Mouse (Mus musculus) forebrain, embryonic 12.5 days (tissue): ENCODE data around the gene Lgals2. TPM values are rescaled to one million over a fixed set of nuclear protein-coding genes. Genes with fewer than 3 reads are reported as not detected.

Source experiments
- ATAC-seq: fragments of 200-750 bp; cut with Nextera tagmentation; 2 replicates; pipeline ENCODE4 v1.8.0; 2017; ENCODE audit warnings: moderate TSS enrichment; ENCODE audit not compliant: low FRiP score
- H3K27ac ChIP-seq: fragments of 300-500 bp; sonication (generic); 2 replicates; pipeline ENCODE4 v1.5.1; 2016; ENCODE audit warnings: mild to moderate bottlenecking
- H3K27me3 ChIP-seq: fragments of 300-500 bp; sonication (generic); 2 replicates; pipeline ENCODE4 v1.6.1; 2016; ENCODE audit warnings: mild to moderate bottlenecking
- H3K36me3 ChIP-seq: fragments of 300-500 bp; sonication (generic); replicated peaks from 2 replicates; pipeline ENCODE4 v1.6.1; 2016; ENCODE audit warnings: mild to moderate bottlenecking
- H3K4me1 ChIP-seq: fragments of 300-500 bp; sonication (generic); 2 replicates; pipeline ENCODE4 v1.6.1; 2016
- H3K4me2 ChIP-seq: fragments of 300-500 bp; sonication (generic); 2 replicates; pipeline ENCODE4 v1.6.1; 2016; ENCODE audit warnings: mild to moderate bottlenecking, moderate library complexity
- H3K4me3 ChIP-seq: fragments of 300-500 bp; sonication (generic); replicated peaks from 2 replicates; pipeline ENCODE4 v1.5.1; 2016; ENCODE audit warnings: mild to moderate bottlenecking
- H3K9ac ChIP-seq: fragments of 300-500 bp; sonication (generic); 2 replicates; pipeline ENCODE4 v1.6.1; 2016; ENCODE audit warnings: mild to moderate bottlenecking
- H3K9me3 ChIP-seq: fragments of 300-500 bp; sonication (generic); 2 replicates; pipeline ENCODE4 v1.6.1; 2016
- whole genome bisulfite sequencing: fragments of 180-500 bp; shearing (Covaris S2); methylation state at CpG from one replicate; pipeline ENCODE4 v1.1.7; 2016; 5-methylcytosine and 5-hydroxymethylcytosine counted together
- polyA plus RNA-seq: library from polyadenylated mRNA; unstranded; fragments of >200 nt; fragmentation: Nextera tagmentation; extraction: Ambion mirVana; gene quantifications from 2 replicates; pipeline ENCODE4 v1.2.1, GENCODE M21; 2016

Gene Lgals2
- polyA plus RNA-seq, 1 experiment from 2014 or later = not detected

GRCm38 (mm10) chr15:78829636-78830035, 25.7 kb downstream of the Lgals2 start:
- no peak overlapping the region for H3K27ac ChIP-seq
- no peaks in the 10 kb centered on the region for H3K9me3 ChIP-seq
- 90% methylated on average over 1 of the region's 1 CpGs for WGBS
- no peak overlapping the region for H3K4me3 ChIP-seq
- no peaks in the 10 kb centered on the region for H3K36me3 ChIP-seq
- peaks cover 56% of the 10 kb centered on the region for H3K27me3 ChIP-seq
- no peak overlapping the region for H3K4me2 ChIP-seq
- H3K4me1 ChIP-seq = peaks cover 27% of the 10 kb centered on the region
- ATAC-seq = no peak
- no peak overlapping the region for H3K9ac ChIP-seq

GRCm38 (mm10) chr15:78828315-78828714, 27.0 kb downstream of the Lgals2 start:
- Histone ChIP-seq H3K27ac (no peak overlapping the region), H3K4me1 (peaks cover 22% of the 10 kb centered on the region), H3K4me2 (no peak overlapping the region), H3K36me3 (no peaks in the 10 kb centered on the region), H3K27me3 (peaks cover 56% of the 10 kb centered on the region), H3K9me3 (no peaks in the 10 kb centered on the region), H3K4me3 (no peak overlapping the region), H3K9ac (no peak overlapping the region; the same call in 1 of the 2 replicates)
- WGBS = 28% methylated on average over 5 of the region's 5 CpGs
- no peak for ATAC-seq

GRCm38 (mm10) chr15:78826213-78827204, 28.8 kb downstream of the Lgals2 start:
- ATAC-seq = peak; percentile 71
- 24% methylated on average over 28 of the region's 28 CpGs for WGBS

GRCm38 (mm10) chr15:78816074-78816391, 39.3 kb downstream of the Lgals2 start:
- H3K9ac ChIP-seq = no peak overlapping the region
- H3K9me3 ChIP-seq = no peaks in the 10 kb centered on the region
- H3K4me1 ChIP-seq = no peaks in the 10 kb centered on the region
- no peak overlapping the region for H3K4me3 ChIP-seq
- H3K36me3 ChIP-seq = no peaks in the 10 kb centered on the region
- H3K27ac ChIP-seq = no peak overlapping the region
- H3K27me3 ChIP-seq = 0 out of 2 replicates have a peak, but pooled peaks cover 3% of the 10 kb centered on the region
- no peak overlapping the region for H3K4me2 ChIP-seq
- 82% methylated on average over 6 of the region's 6 CpGs for WGBS
- no peak for ATAC-seq

More at GRCm38 (mm10) chr15:78826213-78827204, 28.8 kb downstream of the Lgals2 start:
- Histone ChIP-seq H3K27ac (no peak overlapping the region), H3K9me3 (no peaks in the 10 kb centered on the region), H3K36me3 (no peaks in the 10 kb centered on the region), H3K4me2 (no peak overlapping the region), H3K9ac (no peak overlapping the region), H3K4me3 (no peak overlapping the region), H3K27me3 (peaks cover 45% of the 10 kb centered on the region), H3K4me1 (peaks cover 9% of the 10 kb centered on the region)

GRCm38 (mm10) chr15:78815314-78816073, 39.8 kb downstream of the Lgals2 start:
- Histone ChIP-seq H3K4me3 (no peak overlapping the region), H3K27me3 (0 out of 2 replicates have a peak, but pooled peaks cover 3% of the 10 kb centered on the region), H3K4me1 (no peaks in the 10 kb centered on the region), H3K27ac (no peak overlapping the region), H3K4me2 (no peak overlapping the region), H3K9me3 (no peaks in the 10 kb centered on the region), H3K36me3 (no peaks in the 10 kb centered on the region), H3K9ac (no peak overlapping the region)
- no peak for ATAC-seq
- 65% methylated on average over 11 of the region's 11 CpGs for WGBS

GRCm38 (mm10) chr15:78813603-78814002, 41.7 kb downstream of the Lgals2 start:
- Histone ChIP-seq H3K4me3 (no peak overlapping the region), H3K27ac (no peak overlapping the region), H3K9me3 (no peaks in the 10 kb centered on the region), H3K36me3 (no peaks in the 10 kb centered on the region), H3K4me2 (no peak overlapping the region), H3K9ac (no peak overlapping the region), H3K4me1 (no peaks in the 10 kb centered on the region), H3K27me3 (0 out of 2 replicates have a peak, but pooled peaks cover 3% of the 10 kb centered on the region)
- no peak for ATAC-seq
- 91% methylated on average over 4 of the region's 4 CpGs for WGBS

- Histone ChIP-seq H3K27me3 (peaks cover 8% of the 10 kb centered on the region), H3K4me3 (no peak overlapping the region), H3K36me3 (no peaks in the 10 kb centered on the region), H3K9me3 (no peaks in the 10 kb centered on the region), H3K9ac (no peak overlapping the region), H3K27ac (no peak overlapping the region), H3K4me1 (no peaks in the 10 kb centered on the region), H3K4me2 (no peak overlapping the region)
- 88% methylated on average over 9 of the region's 9 CpGs for WGBS
- ATAC-seq = no peak
Observed at GRCm38 (mm10) chr15:78810146-78810545, 45.2 kb downstream of the Lgals2 start.

GRCm38 (mm10) chr15:78809739-78810138, 45.6 kb downstream of the Lgals2 start:
- no peak for ATAC-seq
- Histone ChIP-seq H3K36me3 (no peaks in the 10 kb centered on the region), H3K4me3 (no peak overlapping the region), H3K9me3 (no peaks in the 10 kb centered on the region), H3K27me3 (peaks cover 12% of the 10 kb centered on the region), H3K4me2 (no peak overlapping the region), H3K4me1 (no peaks in the 10 kb centered on the region), H3K27ac (no peak overlapping the region), H3K9ac (no peak overlapping the region)
- WGBS = 78% methylated on average over 9 of the region's 9 CpGs

GRCm38 (mm10) chr15:78808980-78809379, 46.3 kb downstream of the Lgals2 start:
- ATAC-seq = no peak
- Histone ChIP-seq H3K4me1 (peaks cover 5% of the 10 kb centered on the region; the same call in 1 of the 2 replicates), H3K9me3 (no peaks in the 10 kb centered on the region), H3K4me2 (no peak overlapping the region), H3K27ac (no peak overlapping the region), H3K9ac (no peak overlapping the region), H3K27me3 (peaks cover 18% of the 10 kb centered on the region), H3K36me3 (no peaks in the 10 kb centered on the region), H3K4me3 (no peak overlapping the region)
- WGBS = 83% methylated on average over 2 of the region's 2 CpGs

- 75% methylated on average over 3 of the region's 3 CpGs for whole genome bisulfite sequencing
- no peak for ATAC-seq
- no peaks in the 10 kb centered on the region for H3K9me3 ChIP-seq
- no peak overlapping the region for H3K4me3 ChIP-seq
- H3K9ac ChIP-seq = no peak overlapping the region
- no peak overlapping the region for H3K27ac ChIP-seq
- peaks cover 24% of the 10 kb centered on the region for H3K4me1 ChIP-seq
- H3K4me2 ChIP-seq = no peak overlapping the region
- no peaks in the 10 kb centered on the region for H3K36me3 ChIP-seq
- peaks cover 35% of the 10 kb centered on the region for H3K27me3 ChIP-seq
Observed at GRCm38 (mm10) chr15:78807141-78807540, 48.2 kb downstream of the Lgals2 start.

- WGBS = 46% methylated on average over 2 of the region's 2 CpGs
- Histone ChIP-seq H3K4me1 (peaks cover 28% of the 10 kb centered on the region), H3K27me3 (peaks cover 41% of the 10 kb centered on the region), H3K27ac (no peak overlapping the region), H3K9ac (no peak overlapping the region), H3K36me3 (no peaks in the 10 kb centered on the region), H3K9me3 (no peaks in the 10 kb centered on the region), H3K4me3 (no peak overlapping the region), H3K4me2 (no peak overlapping the region)
- ATAC-seq = no peak
Observed at GRCm38 (mm10) chr15:78806614-78807013, 48.7 kb downstream of the Lgals2 start.

GRCm38 (mm10) chr15:78805351-78805750, 50.0 kb downstream of the Lgals2 start:
- no peak overlapping the region for H3K27ac ChIP-seq
- 90% methylated on average over 2 of the region's 2 CpGs for WGBS
- no peak for ATAC-seq
- H3K4me3 ChIP-seq = no peak overlapping the region
- no peak overlapping the region for H3K9ac ChIP-seq
- no peaks in the 10 kb centered on the region for H3K9me3 ChIP-seq
- no peaks in the 10 kb centered on the region for H3K36me3 ChIP-seq
- H3K27me3 ChIP-seq = peaks cover 53% of the 10 kb centered on the region
- H3K4me1 ChIP-seq = peaks cover 28% of the 10 kb centered on the region
- H3K4me2 ChIP-seq = no peak overlapping the region
